Mouse (Mus musculus) left cerebral cortex, postnatal 25 days (tissue): ENCODE results near the gene Hap1. TPM values are rescaled to one million over a fixed set of nuclear protein-coding genes. Genes with fewer than 3 reads are reported as not detected.

Experiments used
- total RNA-seq, 2 experiments: library from RNA; stranded (reverse); gene quantifications; 2 replicates each; pipeline ENCODE4 v1.2.3; 2021

The Hap1 gene
- total RNA-seq, 2 experiments from 2014 or later, result 136 to 160 TPM

Other genes starting within 250 kb of the Hap1 start
- not detected for gene Krt13, start 234.6 kb downstream of the Hap1 start, total RNA-seq
- gene Krt15, start 220.2 kb downstream of the Hap1 start, total RNA-seq, result not detected
- not detected for gene Krt19, start 207.5 kb downstream of the Hap1 start, total RNA-seq
- gene Krt9, start 162.9 kb downstream of the Hap1 start, total RNA-seq, result 1 to 10 TPM; 3.7 to 4.3 TPM
- not detected for gene Krt14, start 148.6 kb downstream of the Hap1 start, total RNA-seq
- not detected for gene Krt16, start 107.2 kb downstream of the Hap1 start, total RNA-seq
- under 1 TPM in 1 of 2 experiments, not detected in 1; 0.30 TPM for gene Krt17, start 95.1 kb downstream of the Hap1 start, total RNA-seq
- not detected for gene Krt42, start 86.3 kb downstream of the Hap1 start, total RNA-seq
- gene Eif1, start 36.2 kb downstream of the Hap1 start, total RNA-seq, result 100 to 1,000 TPM; 820 to 888 TPM
- not detected for gene Gast, start 21.7 kb downstream of the Hap1 start, total RNA-seq
- gene Jup, start 41.6 kb upstream of the Hap1 start, total RNA-seq, result 10 to 100 TPM; 44.2 to 45.4 TPM
- 1 to 10 TPM; 7.2 to 7.5 TPM for gene P3h4, start 58.7 kb upstream of the Hap1 start, total RNA-seq
- gene Fkbp10, start 59.6 kb upstream of the Hap1 start, total RNA-seq, result 1 to 10 TPM; 4.7 to 5.7 TPM
- gene Nt5c3b, start 85.7 kb upstream of the Hap1 start, total RNA-seq, result 10 to 100 TPM; 50.7 to 57.1 TPM
- under 1 TPM; 0.53 to 0.99 TPM for gene Klhl10, start 85.8 kb upstream of the Hap1 start, total RNA-seq
- gene Klhl11, start 116.6 kb upstream of the Hap1 start, total RNA-seq, result 100 to 1,000 TPM in 1 of 2 experiments, 10 to 100 TPM in 1; 97.7 to 102 TPM
- gene Acly, start 171.9 kb upstream of the Hap1 start, total RNA-seq, result 100 to 1,000 TPM; 114 to 124 TPM
- gene Ttc25, start 189.5 kb upstream of the Hap1 start, total RNA-seq, result 1 to 10 TPM in 1 of 2 experiments, under 1 TPM in 1; 0.55 to 1.3 TPM
- gene Cnp, start 218.8 kb upstream of the Hap1 start, total RNA-seq, result 100 to 1,000 TPM; 207 to 230 TPM